Mouse (Mus musculus): Measurements from ENCODE around the gene Tjp3.

The Tjp3 gene

GRCm38 (mm10) chr10:81291511-81292104, at the start of gene Tjp3:
TSS of gene Tjp3 (minus strand) at chr10:81291581.
- no peak for DNase-seq

GRCm38 (mm10) chr10:81340551-81341332, 49.4 kb upstream of the Tjp3 start:
- DNase-seq: no peak

- no peak for DNase-seq
Measured at GRCm38 (mm10) chr10:81336558-81336957, 45.2 kb upstream of the Tjp3 start.

- peak in 1 of 2 experiments; percentile 53 for DNase-seq
Measured at GRCm38 (mm10) chr10:81335393-81336340, 44.3 kb upstream of the Tjp3 start.

- DNase-seq: no peak
Measured at GRCm38 (mm10) chr10:81334324-81334723, 42.9 kb upstream of the Tjp3 start.

- DNase-seq: no peak
Measured at GRCm38 (mm10) chr10:81332277-81332676, 40.9 kb upstream of the Tjp3 start.

GRCm38 (mm10) chr10:81330007-81330406, 38.6 kb upstream of the Tjp3 start:
- no peak for DNase-seq

- DNase-seq: no peak
Measured at GRCm38 (mm10) chr10:81329194-81329975, 38.0 kb upstream of the Tjp3 start.

GRCm38 (mm10) chr10:81328386-81328785, 37.0 kb upstream of the Tjp3 start, which contains the start of gene Tbxa2r:
TSS of gene Tbxa2r (plus strand) at chr10:81328731.
- no peak for DNase-seq

- DNase-seq: no peak
Measured at GRCm38 (mm10) chr10:81327959-81328358, 36.6 kb upstream of the Tjp3 start.

GRCm38 (mm10) chr10:81326858-81327257, 35.5 kb upstream of the Tjp3 start:
- no peak for DNase-seq

GRCm38 (mm10) chr10:81325781-81326180, 34.4 kb upstream of the Tjp3 start:
- no peak for DNase-seq

- DNase-seq: no peak
Measured at GRCm38 (mm10) chr10:81325176-81325575, 33.8 kb upstream of the Tjp3 start.

GRCm38 (mm10) chr10:81323791-81324530, 32.6 kb upstream of the Tjp3 start:
- DNase-seq: no peak

- no peak for DNase-seq
Measured at GRCm38 (mm10) chr10:81323141-81323775, 31.9 kb upstream of the Tjp3 start.

GRCm38 (mm10) chr10:81322444-81322843, 31.1 kb upstream of the Tjp3 start:
- DNase-seq: peak in 1 of 2 experiments; percentile 57

- no peak for DNase-seq
Measured at GRCm38 (mm10) chr10:81321436-81321835, 30.1 kb upstream of the Tjp3 start.

GRCm38 (mm10) chr10:81320550-81321347, 29.4 kb upstream of the Tjp3 start, which contains the start of gene Cactin:
TSS of gene Cactin (plus strand) at chr10:81321103.
- peak; percentile 99 to 100 for DNase-seq

- DNase-seq: peak in 1 of 2 experiments; percentile 50
Measured at GRCm38 (mm10) chr10:81319741-81320549, 28.6 kb upstream of the Tjp3 start.
